Mouse (Mus musculus): ENCODE data around the gene Lix1l.

The Lix1l gene

DNA sequence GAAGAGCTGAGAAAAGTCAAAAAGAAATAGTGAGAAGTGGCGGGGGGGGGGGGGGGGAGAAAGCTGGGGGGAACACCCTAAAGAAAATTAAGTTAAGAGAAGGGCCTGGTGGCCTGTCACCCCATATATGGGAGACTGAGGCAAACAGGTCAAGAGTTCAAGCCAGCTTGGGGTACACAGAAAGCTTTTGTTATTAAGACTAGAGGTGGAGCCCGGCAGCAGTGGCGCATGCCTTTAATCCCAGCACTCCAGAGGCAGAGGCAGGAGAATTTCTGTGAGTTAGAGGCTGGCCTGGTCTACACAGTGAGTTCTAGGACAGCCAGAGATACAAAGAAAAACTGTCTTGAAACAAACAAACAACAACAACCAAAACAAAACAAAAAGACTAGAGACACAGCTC is 35.8 kb upstream of the Lix1l start:
- DNase-seq (ENCODE audit: low spot score) = no peak

- no peak for DNase-seq (ENCODE audit: low spot score)
Measured at GRCm38 (mm10) chr3:96566661-96567450, 34.1 kb upstream of the Lix1l start.

DNA sequence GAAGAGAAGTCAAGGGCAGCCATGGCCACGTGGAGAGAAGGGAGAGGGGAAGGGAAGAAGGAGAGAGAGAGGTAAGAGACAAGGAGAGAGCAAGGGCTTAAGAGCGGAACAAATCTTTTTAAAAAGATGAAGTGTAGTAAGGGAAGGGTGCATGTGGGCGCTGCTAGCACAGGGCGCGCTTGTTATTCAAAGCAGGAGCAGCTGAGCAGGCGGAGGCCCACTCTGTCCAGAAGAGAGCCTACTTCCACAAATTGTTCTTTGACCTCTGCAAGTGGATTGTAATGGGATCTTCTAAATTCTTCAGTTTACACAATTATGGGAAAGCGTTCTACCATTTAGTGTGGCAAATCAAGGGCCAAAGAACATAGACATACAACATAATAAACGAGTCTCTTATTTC is 32.3 kb upstream of the Lix1l start:
- DNase-seq (ENCODE audit: low spot score) = no peak

DNA sequence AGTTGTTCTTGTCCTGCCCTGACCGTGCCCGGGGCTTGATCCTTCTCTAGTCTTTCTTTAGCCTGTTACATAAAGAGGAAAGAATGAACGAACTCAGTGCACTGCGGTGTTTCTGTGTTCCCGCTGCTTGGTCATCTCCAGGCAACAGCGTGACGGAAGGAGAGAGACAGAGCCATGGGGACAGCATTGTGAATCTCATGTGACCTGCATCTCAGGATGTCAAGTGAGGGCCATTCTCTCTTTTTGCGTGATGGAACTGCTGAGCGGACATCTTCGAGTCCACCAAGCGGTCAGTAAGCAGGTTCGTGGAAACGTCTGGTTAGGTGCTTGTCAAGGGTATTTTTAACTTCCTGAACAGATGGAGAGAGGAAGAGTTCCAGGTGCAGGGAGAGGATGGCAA is 31.4 kb upstream of the Lix1l start:
- no peak for DNase-seq (ENCODE audit: low spot score)

DNA sequence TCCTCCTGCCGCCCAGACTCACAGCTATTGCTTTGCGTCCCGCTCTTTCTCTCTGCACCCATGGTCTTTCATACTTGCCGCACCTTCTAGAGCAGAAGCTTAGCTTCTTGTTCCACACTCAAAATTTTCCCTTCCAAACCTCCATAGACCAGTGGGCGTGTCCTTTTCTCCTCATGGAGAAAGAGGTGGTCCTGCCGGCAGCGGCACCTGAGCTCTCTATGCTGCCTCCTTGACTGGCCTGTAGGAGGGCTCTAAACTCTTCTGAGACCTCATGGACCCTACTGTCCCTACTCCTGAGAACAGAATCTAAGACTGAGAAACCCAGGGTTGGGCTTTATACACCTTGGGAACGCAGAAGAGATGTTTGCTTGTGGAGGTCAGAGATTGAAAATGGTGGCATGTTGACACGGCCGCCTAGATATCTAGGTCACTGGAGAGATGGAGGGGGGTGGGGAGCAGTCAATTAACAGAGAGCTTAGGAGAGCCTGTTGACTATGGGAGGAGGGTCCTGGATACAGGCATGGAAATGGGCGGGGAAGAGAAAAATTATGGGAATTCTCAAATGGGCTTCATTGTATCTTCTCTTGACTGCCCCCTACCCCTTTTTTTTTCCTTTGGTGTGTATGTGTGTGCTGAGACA is 30.9 kb upstream of the Lix1l start:
- no peak for DNase-seq (ENCODE audit: low spot score)

- no peak for DNase-seq (ENCODE audit: low spot score)
Measured at GRCm38 (mm10) chr3:96570643-96571042, 30.3 kb upstream of the Lix1l start.

GRCm38 (mm10) chr3:96571336-96571735 is 29.6 kb upstream of the Lix1l start:
- no peak for DNase-seq (ENCODE audit: low spot score)

DNA sequence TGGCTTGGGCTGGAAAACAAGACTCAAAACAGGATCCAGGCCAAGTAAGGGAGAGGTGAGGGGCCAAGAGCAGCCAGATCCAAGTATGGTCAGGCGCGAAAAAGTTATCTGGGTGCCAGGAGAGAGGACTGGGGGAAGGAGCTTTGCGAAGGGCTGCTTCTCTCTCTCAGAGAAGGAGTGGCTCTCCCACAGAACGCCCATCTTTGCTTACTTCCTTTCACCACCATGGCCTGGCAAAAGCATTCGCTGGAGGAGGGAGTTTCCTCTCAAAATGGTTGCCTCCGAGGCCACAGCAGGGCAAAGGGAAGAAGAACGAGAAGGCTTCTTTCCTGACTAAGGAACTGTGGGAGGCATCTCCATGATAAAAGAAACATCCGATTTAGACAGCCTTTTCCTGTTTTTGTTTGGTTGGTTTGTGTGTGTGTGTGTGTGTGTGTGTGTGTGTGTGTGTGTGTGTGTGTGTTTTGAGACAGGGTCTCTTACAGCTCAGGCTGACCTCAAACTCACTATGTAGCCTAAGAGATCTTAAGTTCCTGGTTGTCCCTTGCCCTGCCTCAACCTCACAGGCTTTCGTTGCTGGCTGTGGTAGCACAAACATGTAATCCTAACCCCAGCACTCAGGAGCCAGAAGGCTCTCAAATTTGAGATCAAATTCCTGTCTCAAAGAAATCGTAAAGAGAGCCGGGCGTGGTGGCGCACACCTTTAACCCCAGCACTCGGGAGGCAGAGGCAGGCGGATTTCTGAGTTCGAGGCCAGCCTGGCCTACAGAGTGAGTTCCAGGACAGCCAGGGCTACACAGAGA is 28.9 kb upstream of the Lix1l start:
- no peak for DNase-seq (ENCODE audit: low spot score)

DNA sequence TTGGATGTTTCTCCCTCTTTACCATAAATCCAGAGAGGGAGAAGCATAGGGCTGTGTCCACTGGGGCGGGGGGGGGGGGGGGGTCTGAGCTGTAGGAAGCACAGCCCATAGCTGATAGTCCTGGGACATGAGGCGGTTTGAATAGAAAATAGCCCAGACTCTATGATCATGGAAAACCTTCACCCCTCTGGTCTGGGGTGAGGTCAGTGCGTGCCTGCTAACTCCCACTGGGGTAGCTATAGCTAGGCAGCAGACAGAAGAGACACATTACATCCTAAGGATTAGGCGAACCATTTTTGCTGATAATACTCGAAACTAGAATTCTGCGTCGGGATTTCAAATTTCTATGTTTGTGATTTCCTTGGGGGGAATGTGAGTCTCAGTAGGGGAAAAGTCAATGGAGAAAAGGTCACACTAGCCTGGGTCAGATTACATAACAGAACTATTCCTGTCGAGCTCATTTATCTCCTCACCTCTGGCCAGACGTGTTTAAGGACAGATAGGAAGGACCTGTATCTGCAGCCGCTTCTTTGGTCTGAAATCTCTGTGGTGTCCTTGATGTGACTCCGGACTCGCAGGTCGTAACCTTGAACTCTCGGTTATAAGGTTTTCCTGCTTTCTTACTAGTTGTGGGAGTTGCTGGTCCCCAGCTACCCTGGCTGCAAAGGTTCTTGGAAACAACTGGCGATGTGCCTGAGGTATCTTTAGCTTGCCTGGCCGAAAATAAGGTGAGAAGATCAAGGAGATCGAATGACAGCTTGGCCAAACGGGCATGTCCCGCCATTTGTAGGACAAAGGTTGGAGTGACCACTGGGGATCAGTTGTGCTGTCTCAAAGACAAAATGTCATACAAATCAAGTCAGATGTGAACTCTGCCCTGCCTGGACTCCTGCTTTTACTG is 27.1 kb upstream of the Lix1l start:
- DNase-seq (ENCODE audit: low spot score) = no peak

GRCm38 (mm10) chr3:96575272-96575984 is 25.5 kb upstream of the Lix1l start:
- no peak for DNase-seq (ENCODE audit: low spot score)

GRCm38 (mm10) chr3:96576005-96576658 is 24.8 kb upstream of the Lix1l start:
- DNase-seq (ENCODE audit: low spot score) = no peak

GRCm38 (mm10) chr3:96576690-96577541 is 24.0 kb upstream of the Lix1l start, which contains the start of gene Gm16253:
Gm16253 (plus strand) TSS chr3:96576984.
- DNase-seq (ENCODE audit: low spot score) = peak; percentile 87

- no peak for DNase-seq (ENCODE audit: low spot score)
Measured at GRCm38 (mm10) chr3:96577566-96577965, 23.4 kb upstream of the Lix1l start.

- DNase-seq (ENCODE audit: low spot score) = no peak
Measured at GRCm38 (mm10) chr3:96578561-96579238, 22.2 kb upstream of the Lix1l start.

- no peak for DNase-seq (ENCODE audit: low spot score)
Measured at GRCm38 (mm10) chr3:96579239-96579750, 21.7 kb upstream of the Lix1l start.

GRCm38 (mm10) chr3:96579885-96580454 is 21.0 kb upstream of the Lix1l start:
- DNase-seq (ENCODE audit: low spot score) = peak; percentile 88

DNA sequence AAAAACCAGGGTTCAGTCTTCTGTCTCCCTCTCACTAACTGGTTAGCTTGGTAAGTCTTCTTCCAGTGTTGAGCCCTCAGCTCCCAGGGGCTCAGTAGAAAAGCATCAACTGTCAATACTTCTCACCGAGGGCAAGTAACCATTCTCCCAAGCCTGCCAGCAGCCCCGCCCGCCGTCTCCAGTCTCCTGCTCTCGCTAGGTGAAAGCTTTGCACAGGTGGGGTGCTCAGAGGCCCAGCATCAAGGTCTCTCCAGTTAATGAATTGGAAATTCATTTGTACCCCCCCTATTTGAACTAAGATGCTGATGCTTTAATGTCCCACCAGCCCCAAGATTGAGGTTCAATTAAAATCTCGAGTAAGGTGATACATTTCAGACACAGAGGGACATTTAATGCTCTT is 19.8 kb upstream of the Lix1l start:
- DNase-seq (ENCODE audit: low spot score) = no peak

DNA sequence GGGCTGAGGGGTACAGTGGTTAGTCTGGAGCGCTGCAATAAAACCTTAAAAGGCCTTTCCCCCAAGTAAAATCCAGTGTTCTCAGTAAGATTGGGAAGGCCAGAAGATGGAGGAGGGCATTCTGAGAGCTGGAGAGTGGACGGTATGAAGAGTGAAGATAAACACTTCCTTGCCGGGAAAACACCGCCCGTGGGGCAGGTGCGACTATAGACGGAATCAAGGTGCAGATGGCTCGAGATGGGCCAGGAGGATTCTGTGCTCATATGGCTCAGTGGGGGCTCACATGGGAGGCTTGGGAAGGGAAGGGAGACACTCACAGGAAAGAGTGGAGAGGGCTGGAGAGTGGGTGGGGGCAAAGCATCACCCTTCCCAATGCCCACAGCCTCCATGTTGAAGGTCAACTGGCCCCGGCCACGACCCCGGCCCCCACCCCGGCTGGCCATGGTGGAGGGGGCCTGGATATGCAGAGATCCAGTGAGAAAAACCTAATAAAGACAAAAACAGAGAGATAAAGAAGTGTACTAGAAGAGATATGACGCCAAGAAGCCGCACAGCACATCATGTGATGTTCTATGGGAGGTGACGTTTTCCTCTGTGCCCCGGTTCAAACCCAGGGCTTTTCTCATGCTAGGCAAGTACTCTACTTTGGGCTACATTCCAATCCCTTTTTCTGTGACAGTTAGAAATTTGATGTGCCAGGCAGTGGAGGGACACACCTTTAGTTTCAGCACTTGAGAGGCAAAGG is 19.0 kb upstream of the Lix1l start:
- no peak for DNase-seq (ENCODE audit: low spot score)

Data from left cerebral cortex, adult 11 months (tissue).